Mouse (Mus musculus) monocyte, adult 2 months (primary cell): ENCODE results near the gene Upk3bl.
"Not testable (repeated sequence)": the region's sequence is repeated elsewhere in the genome, so short reads cannot be mapped to it uniquely, and the experiment has no call there.

Experiments used
- DNase-seq, 2 experiments: peaks; one replicate each; pipeline ENCODE4 v3.0.0; 2022; ENCODE audit warnings: low spot score in 2 of 2, low read depth in 1 of 2

Gene Upk3bl

GRCm38 (mm10) chr5:136084144-136084881, 30.0 kb downstream of the Upk3bl start:
- peak in 1 of 2 experiments; percentile 46 for DNase-seq

DNA sequence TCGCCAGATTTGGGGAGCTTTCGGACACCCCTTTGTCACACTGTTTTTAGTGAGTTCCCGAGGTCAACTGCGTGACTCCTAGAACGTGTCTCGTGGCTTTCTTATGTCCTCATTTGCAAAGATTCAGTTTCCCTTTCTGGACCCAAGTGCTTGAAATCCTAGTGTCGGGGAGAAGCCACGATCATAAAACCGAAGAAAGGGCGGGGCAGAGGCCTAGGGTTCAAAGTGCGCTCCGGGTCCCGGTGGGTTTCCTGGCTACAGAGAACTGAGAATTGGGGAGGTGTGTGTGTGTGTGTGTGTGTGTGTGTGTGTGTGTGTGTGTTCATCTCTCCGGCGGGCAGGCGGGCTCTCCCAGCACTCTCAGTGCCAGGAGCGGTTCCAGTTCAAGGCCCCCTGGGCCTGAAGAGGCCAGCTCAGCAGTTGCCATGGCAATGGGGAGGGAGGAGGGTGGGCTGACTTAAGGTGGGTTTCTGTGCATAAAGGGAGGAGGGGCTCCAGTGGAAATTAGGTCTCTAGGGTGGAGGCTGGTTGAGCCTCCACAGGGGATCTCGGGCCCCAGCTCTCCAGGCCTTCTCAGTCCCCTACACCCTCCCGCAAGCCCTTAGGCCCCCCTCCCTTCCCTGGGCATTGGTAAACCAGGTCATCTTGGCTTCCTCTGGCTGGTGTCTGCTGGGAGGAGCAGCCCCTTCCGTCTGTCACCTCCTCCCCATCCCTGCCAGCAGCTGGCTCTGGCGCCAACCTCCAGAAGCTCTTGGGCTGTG, 30.8 kb downstream of the Upk3bl start:
- peak; percentile 30 to 62 for DNase-seq

DNA sequence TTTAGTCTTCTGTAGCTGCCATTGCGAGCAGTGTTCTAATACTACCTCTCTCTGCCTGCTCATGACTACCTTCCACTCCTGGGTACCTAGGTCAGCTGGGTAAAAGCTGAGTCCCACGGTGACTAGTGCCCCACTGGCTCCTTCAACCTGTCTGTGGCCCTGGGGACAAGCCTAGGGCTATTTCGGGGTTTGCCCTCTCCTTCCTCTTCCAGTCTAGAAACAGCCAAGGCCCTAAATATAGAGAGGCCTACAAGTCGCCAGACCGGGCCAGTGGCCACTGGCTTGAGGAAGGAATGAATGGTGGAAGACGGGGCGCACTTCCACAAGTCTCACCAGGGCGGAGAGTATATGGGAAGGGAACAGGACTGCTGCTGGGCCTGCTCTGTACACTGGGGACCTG, 32.0 kb downstream of the Upk3bl start:
- DNase-seq: no peak

- DNase-seq: no peak
These were observed 34.7 kb downstream of the Upk3bl start for GRCm38 (mm10) chr5:136088821-136089575.

DNA sequence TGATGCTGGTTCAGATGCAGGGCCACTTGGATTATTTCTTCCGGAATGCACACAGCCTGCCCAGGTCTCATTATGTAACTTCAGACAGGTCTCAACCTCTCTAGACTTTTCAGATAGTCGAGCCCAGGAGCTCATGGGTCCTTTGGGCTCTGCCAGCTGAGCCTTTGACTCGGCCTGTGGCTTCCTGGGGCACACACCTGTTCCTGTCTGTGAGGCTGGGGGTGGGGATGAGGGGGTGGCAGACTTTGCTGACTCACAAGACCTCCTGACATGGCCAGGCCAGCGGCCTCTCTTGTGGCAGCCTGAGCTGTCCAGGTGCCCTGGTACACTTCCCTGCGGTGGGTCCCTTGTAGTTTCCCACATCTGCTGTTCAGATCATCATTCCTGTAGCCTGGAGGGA, 37.6 kb downstream of the Upk3bl start:
- no peak for DNase-seq

GRCm38 (mm10) chr5:136094249-136095010, 40.1 kb downstream of the Upk3bl start:
- DNase-seq: no peak

GRCm38 (mm10) chr5:136095089-136095488, 40.8 kb downstream of the Upk3bl start:
- DNase-seq: no peak

- DNase-seq: no peak
These were observed 44.2 kb downstream of the Upk3bl start for GRCm38 (mm10) chr5:136098536-136098935.

DNA sequence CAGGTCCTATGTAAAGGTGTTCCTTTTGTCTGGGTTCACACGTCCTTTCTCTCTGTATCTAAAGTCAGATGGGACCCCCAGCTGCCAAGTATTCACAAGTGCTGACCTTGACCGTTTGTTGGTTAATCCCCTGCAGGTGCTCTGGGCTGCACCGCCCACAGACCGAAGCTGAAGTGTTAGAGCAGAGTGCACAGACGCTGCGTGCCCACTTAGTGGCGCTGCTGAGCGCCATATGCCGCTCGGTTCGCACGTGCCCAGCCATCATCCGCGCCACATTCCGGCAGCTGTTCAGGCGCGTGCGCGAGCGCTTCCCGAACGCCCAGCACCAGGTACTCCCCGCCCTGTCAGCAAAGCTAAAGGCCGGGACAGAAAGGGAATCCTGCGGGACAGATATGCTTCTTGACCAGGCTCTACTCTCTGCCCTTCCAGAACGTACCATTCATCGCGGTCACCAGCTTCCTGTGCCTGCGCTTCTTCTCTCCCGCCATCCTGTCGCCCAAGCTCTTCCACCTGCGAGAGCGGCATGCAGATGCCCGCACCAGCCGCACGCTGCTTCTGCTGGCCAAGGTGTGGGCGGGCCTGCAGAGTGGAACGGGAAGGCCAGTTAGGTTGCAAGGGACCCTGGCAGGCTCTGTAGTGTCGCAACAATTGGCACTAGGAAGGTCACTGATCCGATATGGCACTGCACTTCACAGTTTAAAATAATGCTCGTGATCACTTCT, 48.0 kb downstream of the Upk3bl start:
- peak in 1 of 2 experiments; percentile 27 for DNase-seq

GRCm38 (mm10) chr5:136104511-136104910, 50.2 kb downstream of the Upk3bl start:
- DNase-seq: peak; percentile 30 to 34

GRCm38 (mm10) chr5:136108486-136108885, 54.2 kb downstream of the Upk3bl start:
- no peak for DNase-seq

GRCm38 (mm10) chr5:136109042-136109441, 54.8 kb downstream of the Upk3bl start:
- DNase-seq: no peak

DNA sequence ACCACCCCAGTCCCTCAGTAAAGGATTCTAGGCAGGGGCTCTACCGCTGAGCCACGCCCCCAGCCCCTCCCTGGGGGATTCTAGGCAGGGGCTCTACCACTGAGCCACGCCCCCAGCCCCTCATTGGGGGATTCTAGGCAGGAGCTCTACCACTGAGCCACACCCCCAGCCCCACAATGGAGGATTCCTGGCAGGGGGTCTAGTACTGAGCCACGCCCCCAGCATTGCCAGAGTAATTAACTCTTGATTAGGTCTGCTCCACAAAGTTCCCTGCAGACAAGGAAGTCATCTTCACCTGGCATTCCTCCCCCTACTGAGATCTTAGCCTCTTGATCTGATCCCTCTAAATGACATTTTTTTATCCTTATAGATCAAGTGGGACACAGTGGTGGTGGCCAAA, 59.3 kb downstream of the Upk3bl start:
- DNase-seq: not testable (repeated sequence)
